Mouse (Mus musculus) urinary bladder, postnatal 25 days (tissue): ENCODE data around the gene Zfp273.
"Not testable (repeated sequence)": the region's sequence is repeated elsewhere in the genome, so short reads cannot be mapped to it uniquely, and the experiment has no call there.

Experiments used
- DNase-seq: peaks from one replicate; pipeline ENCODE4 v3.0.0; 2022; ENCODE audit warnings: low spot score

Zfp273 gene

GRCm38 (mm10) chr13:67867899-67868298 is 54.4 kb downstream of the Zfp273 start:
- DNase-seq: no peak

GRCm38 (mm10) chr13:67876049-67876698 is 62.6 kb downstream of the Zfp273 start:
- not testable (repeated sequence) for DNase-seq
